Mouse (Mus musculus) midbrain, embryonic 14.5 days (tissue): ENCODE results near the gene Ifi47. TPM values are rescaled to one million over a fixed set of nuclear protein-coding genes. Genes with fewer than 3 reads are reported as not detected.

ENCODE experiments used
- ATAC-seq: fragments of 200-750 bp; cut with Nextera tagmentation; 2 replicates; pipeline ENCODE4 v1.8.0; 2017; ENCODE audit warnings: moderate number of reproducible peaks, moderate library complexity; ENCODE audit not compliant: low FRiP score, low TSS enrichment
- DNase-seq: peaks from one replicate; pipeline ENCODE4 v3.0.0-alpha.2; 2015
- H3K27ac ChIP-seq: fragments of 300-500 bp; sonication (generic); replicated peaks from 2 replicates; pipeline ENCODE4 v1.5.1; 2014; ENCODE audit warnings: mild to moderate bottlenecking, low read depth, low read length, moderate library complexity
- H3K27me3 ChIP-seq: fragments of 300-500 bp; sonication (generic); 2 replicates; pipeline ENCODE4 v1.6.1; 2014; ENCODE audit warnings: low read length, control low read depth, mixed read lengths; ENCODE audit not compliant: control insufficient read depth, insufficient read depth
- H3K36me3 ChIP-seq: fragments of 300-500 bp; sonication (generic); 2 replicates; pipeline ENCODE4 v1.6.1; 2014; ENCODE audit warnings: low read length, control low read depth; ENCODE audit not compliant: control insufficient read depth, insufficient read depth
- H3K4me1 ChIP-seq: fragments of 300-500 bp; sonication (generic); 2 replicates; pipeline ENCODE4 v1.6.1; 2014; ENCODE audit warnings: mild to moderate bottlenecking, antibody characterized with exemption, low read length, control low read depth; ENCODE audit not compliant: control insufficient read depth, insufficient read depth
- H3K4me2 ChIP-seq: fragments of 300-500 bp; sonication (generic); 2 replicates; pipeline ENCODE4 v1.6.1; 2014; ENCODE audit warnings: mild to moderate bottlenecking, low read length, moderate library complexity
- H3K4me3 ChIP-seq: fragments of 300-500 bp; sonication (generic); replicated peaks from 2 replicates; pipeline ENCODE4 v1.5.1; 2014; ENCODE audit warnings: low read depth, low read length
- H3K9ac ChIP-seq: fragments of 300-500 bp; sonication (generic); replicated peaks from 2 replicates; pipeline ENCODE4 v1.6.1; 2014; ENCODE audit warnings: mild to moderate bottlenecking, low read length, moderate library complexity
- H3K9me3 ChIP-seq: fragments of 300-500 bp; sonication (generic); 2 replicates; pipeline ENCODE4 v1.6.1; 2016; ENCODE audit warnings: low read length, control low read depth, mixed read lengths; ENCODE audit not compliant: control insufficient read depth
- WGBS: fragments of 180-500 bp; shearing (Covaris S2); extraction: QIAGEN DNeasy Blood & Tissue Kit; methylation state at CpG from one replicate; pipeline ENCODE4 v1.1.7; 2014; 5-methylcytosine and 5-hydroxymethylcytosine counted together
- polyA plus RNA-seq: library from polyadenylated mRNA; unstranded; fragments of >200 nt; fragmentation: Nextera tagmentation; extraction: Ambion mirVana; gene quantifications from 2 replicates; pipeline ENCODE4 v1.2.1, GENCODE M21; 2014

The Ifi47 gene
- polyA plus RNA-seq, 1 experiment from 2014 or later = 3.5 TPM

GRCm38 (mm10) chr11:49077012-49077411, 625 bp downstream of the Ifi47 start:
- Histone ChIP-seq H3K4me2 (no peak overlapping the region), H3K9ac (no peak overlapping the region), H3K36me3 (no peaks in the 10 kb centered on the region), H3K9me3 (no peaks in the 10 kb centered on the region), H3K27ac (no peak overlapping the region), H3K27me3 (no peaks in the 10 kb centered on the region), H3K4me3 (no peak overlapping the region), H3K4me1 (no peaks in the 10 kb centered on the region)
- DNase-seq (no peak), ATAC-seq (no peak)
- 74% methylated on average over 1 of the region's 1 CpGs for WGBS

GRCm38 (mm10) chr11:49078719-49079118, 2.3 kb downstream of the Ifi47 start:
- Histone ChIP-seq H3K4me2 (no peak overlapping the region), H3K9ac (no peak overlapping the region), H3K27ac (no peak overlapping the region), H3K36me3 (no peaks in the 10 kb centered on the region), H3K9me3 (no peaks in the 10 kb centered on the region), H3K4me3 (no peak overlapping the region), H3K4me1 (no peaks in the 10 kb centered on the region), H3K27me3 (no peaks in the 10 kb centered on the region)
- DNase-seq (no peak), ATAC-seq (no peak)
- 93% methylated on average over 3 of the region's 3 CpGs for WGBS

GRCm38 (mm10) chr11:49080636-49081035, 4.2 kb downstream of the Ifi47 start:
- no peak overlapping the region for H3K9ac ChIP-seq
- H3K36me3 ChIP-seq = no peaks in the 10 kb centered on the region
- H3K27ac ChIP-seq = no peak overlapping the region
- no peak overlapping the region for H3K4me2 ChIP-seq
- no peaks in the 10 kb centered on the region for H3K4me1 ChIP-seq
- no peaks in the 10 kb centered on the region for H3K9me3 ChIP-seq
- WGBS = 79% methylated on average over 1 of the region's 1 CpGs
- no peak for ATAC-seq
- no peaks in the 10 kb centered on the region for H3K27me3 ChIP-seq
- H3K4me3 ChIP-seq = no peak overlapping the region
- no peak for DNase-seq

- no peak overlapping the region for H3K9ac ChIP-seq
- H3K4me2 ChIP-seq = no peak overlapping the region
- H3K27ac ChIP-seq = no peak overlapping the region
- H3K27me3 ChIP-seq = no peaks in the 10 kb centered on the region
- no peak overlapping the region for H3K4me3 ChIP-seq
- ATAC-seq (no peak), DNase-seq (no peak)
- whole genome bisulfite sequencing = 87% methylated on average over 4 of the region's 4 CpGs
- H3K36me3 ChIP-seq = no peaks in the 10 kb centered on the region
- H3K9me3 ChIP-seq = no peaks in the 10 kb centered on the region
- no peaks in the 10 kb centered on the region for H3K4me1 ChIP-seq
Measured at GRCm38 (mm10) chr11:49081356-49081755, 5.0 kb downstream of the Ifi47 start.

- WGBS = 78% methylated on average over 3 of the region's 3 CpGs
- Histone ChIP-seq H3K27ac (no peak overlapping the region), H3K27me3 (no peaks in the 10 kb centered on the region), H3K9ac (no peak overlapping the region), H3K9me3 (no peaks in the 10 kb centered on the region), H3K4me2 (no peak overlapping the region), H3K4me1 (no peaks in the 10 kb centered on the region), H3K36me3 (no peaks in the 10 kb centered on the region), H3K4me3 (no peak overlapping the region)
- ATAC-seq (no peak), DNase-seq (no peak)
Measured at GRCm38 (mm10) chr11:49081886-49082285, 5.5 kb downstream of the Ifi47 start.

GRCm38 (mm10) chr11:49083146-49083545, 6.8 kb downstream of the Ifi47 start:
- DNase-seq = no peak
- H3K4me2 ChIP-seq = no peak overlapping the region

GRCm38 (mm10) chr11:49083808-49084207, 7.4 kb downstream of the Ifi47 start:
- DNase-seq (no peak), ATAC-seq (no peak)
- no peaks in the 10 kb centered on the region for H3K36me3 ChIP-seq
- H3K27ac ChIP-seq = no peak overlapping the region
- H3K9me3 ChIP-seq = no peaks in the 10 kb centered on the region
- H3K9ac ChIP-seq = no peak overlapping the region
- no peaks in the 10 kb centered on the region for H3K4me1 ChIP-seq
- H3K4me3 ChIP-seq = no peak overlapping the region
- no peaks in the 10 kb centered on the region for H3K27me3 ChIP-seq
- H3K4me2 ChIP-seq = no peak overlapping the region
- WGBS = 83% methylated on average over 3 of the region's 3 CpGs

More at GRCm38 (mm10) chr11:49083146-49083545, 6.8 kb downstream of the Ifi47 start:
- no peak overlapping the region for H3K4me3 ChIP-seq
- 90% methylated on average over 1 of the region's 1 CpGs for WGBS
- no peak overlapping the region for H3K9ac ChIP-seq
- ATAC-seq = no peak
- no peaks in the 10 kb centered on the region for H3K36me3 ChIP-seq
- no peaks in the 10 kb centered on the region for H3K27me3 ChIP-seq
- no peaks in the 10 kb centered on the region for H3K4me1 ChIP-seq
- no peaks in the 10 kb centered on the region for H3K9me3 ChIP-seq
- H3K27ac ChIP-seq = no peak overlapping the region

- Histone ChIP-seq H3K4me2 (no peak overlapping the region), H3K27ac (no peak overlapping the region), H3K36me3 (no peaks in the 10 kb centered on the region), H3K27me3 (no peaks in the 10 kb centered on the region), H3K9me3 (no peaks in the 10 kb centered on the region), H3K9ac (no peak overlapping the region), H3K4me1 (no peaks in the 10 kb centered on the region), H3K4me3 (no peak overlapping the region)
- no peak for DNase-seq
- ATAC-seq = no peak
- 89% methylated on average over 1 of the region's 1 CpGs for WGBS
Measured at GRCm38 (mm10) chr11:49084385-49084784, 8.0 kb downstream of the Ifi47 start.

GRCm38 (mm10) chr11:49084875-49085274, 8.5 kb downstream of the Ifi47 start:
- H3K9ac ChIP-seq = no peak overlapping the region
- no peaks in the 10 kb centered on the region for H3K27me3 ChIP-seq
- no peak overlapping the region for H3K4me3 ChIP-seq
- H3K27ac ChIP-seq = no peak overlapping the region
- no peaks in the 10 kb centered on the region for H3K9me3 ChIP-seq
- no peak overlapping the region for H3K4me2 ChIP-seq
- no peaks in the 10 kb centered on the region for H3K4me1 ChIP-seq
- WGBS = 54% methylated on average over 3 of the region's 3 CpGs
- no peaks in the 10 kb centered on the region for H3K36me3 ChIP-seq
- ATAC-seq (no peak), DNase-seq (peak; percentile 8)
